Mouse (Mus musculus): ENCODE measurements around the gene Ank. TPM values are rescaled to one million over a fixed set of nuclear protein-coding genes. Genes with fewer than 3 reads are reported as not detected.

Ank gene
- polyA plus RNA-seq, 1 experiment from 2014 or later, result 14.7 TPM

DNA sequence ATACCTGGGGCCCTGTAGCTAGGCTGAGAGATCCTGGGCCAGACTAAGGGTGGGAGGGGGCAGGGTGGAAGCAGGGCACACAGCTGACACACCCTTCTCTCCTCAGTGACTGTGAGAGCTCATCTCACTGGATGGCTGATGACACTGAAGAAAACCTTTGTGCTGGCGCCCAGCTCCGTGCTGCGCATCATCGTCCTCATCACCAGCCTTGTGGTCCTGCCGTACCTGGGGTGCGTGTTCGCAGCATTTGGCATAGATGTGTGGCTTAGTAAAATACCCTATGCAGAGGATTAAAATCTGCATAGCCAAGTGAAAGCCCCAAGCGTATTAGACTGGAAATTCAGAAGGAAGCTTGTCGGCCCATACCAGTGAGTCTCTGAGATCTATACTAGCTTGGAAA, 124.3 kb downstream of the Ank start:
- 96% methylated on average over 9 of the region's 9 CpGs for WGBS
- ATAC-seq (ENCODE audit: insufficient number of reproducible peaks, low FRiP score), result no peak
- Histone ChIP-seq H3K4me2 (no peak overlapping the region), H3K4me1 (replicated peaks) (peaks cover 18% of the 10 kb centered on the region), H3K4me3 (no peak overlapping the region), H3K36me3 (peaks cover 50% of the 10 kb centered on the region), H3K9ac (no peak overlapping the region), H3K27me3 (replicated peaks) (no peaks in the 10 kb centered on the region), H3K9me3 (replicated peaks) (no peaks in the 10 kb centered on the region), H3K27ac (ENCODE audit: poor library complexity, severe bottlenecking) (no peak overlapping the region)

DNA sequence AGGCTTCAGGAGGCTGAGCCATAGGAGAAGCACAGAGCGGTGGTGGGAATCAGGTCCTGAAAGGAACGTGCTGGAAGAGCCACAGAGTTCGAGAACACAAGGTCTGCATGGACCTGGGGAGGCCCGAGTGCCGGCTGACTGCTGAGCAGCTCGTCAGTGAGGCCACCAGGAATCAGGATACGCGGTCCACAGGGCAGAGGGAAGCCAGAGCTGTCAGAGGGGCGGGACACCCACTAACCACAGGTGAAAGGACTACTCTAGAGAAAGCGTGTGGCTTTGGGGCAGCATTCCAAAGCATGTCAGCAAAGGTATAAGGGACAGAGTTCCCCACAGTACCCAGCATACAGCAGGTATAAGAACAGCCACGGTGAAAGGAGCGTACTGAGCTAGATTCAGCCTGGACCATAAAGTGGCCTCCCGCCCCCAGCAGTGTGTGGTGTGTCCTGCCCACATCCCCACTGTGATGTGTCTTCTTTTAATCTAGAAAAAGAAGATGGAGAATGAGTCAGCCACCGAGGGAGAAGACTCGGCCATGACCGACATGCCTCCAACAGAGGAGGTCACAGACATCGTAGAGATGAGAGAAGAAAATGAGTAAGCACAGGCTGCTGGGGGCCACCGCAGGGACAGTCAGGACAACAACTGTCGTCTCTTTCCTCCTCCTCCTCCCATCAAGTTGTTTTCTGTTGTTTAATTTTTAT, 126.3 kb downstream of the Ank start:
- Histone ChIP-seq H3K36me3 (peaks cover 53% of the 10 kb centered on the region), H3K27me3 (replicated peaks) (no peaks in the 10 kb centered on the region), H3K9me3 (replicated peaks) (no peaks in the 10 kb centered on the region), H3K4me2 (no peak overlapping the region), H3K9ac (no peak overlapping the region), H3K4me1 (replicated peaks) (peaks cover 36% of the 10 kb centered on the region), H3K27ac (ENCODE audit: poor library complexity, severe bottlenecking) (no peak overlapping the region), H3K4me3 (no peak overlapping the region)
- ATAC-seq (ENCODE audit: insufficient number of reproducible peaks, low FRiP score), result no peak
- 86% methylated on average over 19 of the region's 19 CpGs for WGBS

DNA sequence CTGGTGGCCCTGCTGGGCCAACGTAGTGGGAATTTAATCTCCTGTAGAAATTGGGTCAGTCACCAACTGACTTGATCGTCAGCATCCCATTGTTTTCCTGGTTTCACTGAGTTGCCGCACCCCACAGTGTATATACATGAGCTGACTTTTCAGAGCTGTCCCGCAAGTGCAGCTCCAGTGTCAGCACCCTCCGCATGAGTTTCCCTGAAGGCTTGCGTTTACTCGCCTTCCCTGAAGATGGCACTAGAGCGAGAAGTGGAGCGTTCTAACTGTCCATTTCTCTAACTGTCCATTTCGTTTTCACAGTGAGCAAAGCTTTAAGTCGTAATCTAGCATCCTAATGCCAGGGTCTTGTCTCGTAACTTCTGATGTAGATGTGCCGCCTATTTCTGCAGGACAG, 127.2 kb downstream of the Ank start:
- H3K9ac ChIP-seq, result no peak overlapping the region
- peaks cover 58% of the 10 kb centered on the region for H3K36me3 ChIP-seq
- H3K27me3 ChIP-seq (replicated peaks), result no peaks in the 10 kb centered on the region
- no peak overlapping the region for H3K4me3 ChIP-seq
- no peaks in the 10 kb centered on the region for H3K9me3 ChIP-seq (replicated peaks)
- H3K4me1 ChIP-seq (replicated peaks), result peaks cover 36% of the 10 kb centered on the region
- no peak overlapping the region for H3K27ac ChIP-seq (ENCODE audit: poor library complexity, severe bottlenecking)
- WGBS, result 86% methylated on average over 13 of the region's 13 CpGs
- no peak overlapping the region for H3K4me2 ChIP-seq
- no peak for ATAC-seq (ENCODE audit: insufficient number of reproducible peaks, low FRiP score)

DNA sequence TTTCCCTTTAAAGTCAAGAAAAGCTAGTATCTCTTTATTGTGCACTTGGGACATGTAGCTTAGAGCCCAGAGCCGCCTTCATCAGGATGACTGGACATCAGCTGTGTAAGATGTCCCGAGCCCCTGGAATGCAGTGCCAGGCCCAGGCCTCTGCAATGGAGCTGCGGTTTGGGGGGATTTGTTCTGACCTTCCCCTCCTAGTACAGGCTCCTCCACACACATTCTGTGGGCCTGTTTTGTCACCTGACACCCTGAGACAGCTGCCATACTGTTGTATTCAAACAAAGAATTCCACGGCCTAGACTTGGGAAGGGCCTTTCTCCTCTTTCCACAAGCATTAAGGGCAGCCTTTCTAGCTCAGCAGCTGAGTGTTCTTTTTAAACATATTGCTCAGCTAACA, 128.5 kb downstream of the Ank start:
- Histone ChIP-seq H3K4me1 (replicated peaks) (peaks cover 27% of the 10 kb centered on the region), H3K27ac (ENCODE audit: poor library complexity, severe bottlenecking) (peak overlapping the region; percentile 60), H3K27me3 (replicated peaks) (no peaks in the 10 kb centered on the region), H3K36me3 (peaks cover 62% of the 10 kb centered on the region), H3K4me3 (no peak overlapping the region), H3K9me3 (replicated peaks) (no peaks in the 10 kb centered on the region), H3K9ac (no peak overlapping the region), H3K4me2 (no peak overlapping the region)
- WGBS, result 46% methylated on average over 4 of the region's 4 CpGs
- ATAC-seq (ENCODE audit: insufficient number of reproducible peaks, low FRiP score), result no peak

DNA sequence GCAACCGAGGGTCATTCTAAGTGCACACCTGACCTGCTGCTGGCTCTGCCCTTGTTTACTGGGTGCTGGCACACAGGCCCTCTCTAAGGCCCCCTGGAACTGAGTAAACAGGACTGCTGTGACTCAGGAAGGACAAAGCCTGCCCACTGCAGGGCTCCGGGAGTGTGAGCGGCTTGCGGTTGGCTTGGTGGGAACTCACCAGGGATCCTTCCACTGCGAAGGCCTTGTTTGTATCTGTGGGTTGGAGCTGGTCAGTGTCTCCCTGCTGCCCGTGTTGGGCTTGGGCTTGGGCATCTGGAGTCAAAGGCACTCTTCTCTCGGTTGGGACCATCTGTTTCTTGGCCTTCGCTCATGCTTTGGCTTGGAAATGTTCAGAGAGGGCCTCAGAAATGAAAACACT, 129.1 kb downstream of the Ank start:
- Histone ChIP-seq H3K9ac (no peak overlapping the region), H3K4me3 (no peak overlapping the region), H3K27me3 (replicated peaks) (no peaks in the 10 kb centered on the region), H3K9me3 (replicated peaks) (no peaks in the 10 kb centered on the region), H3K36me3 (peaks cover 62% of the 10 kb centered on the region), H3K4me2 (no peak overlapping the region), H3K27ac (ENCODE audit: poor library complexity, severe bottlenecking) (peak overlapping the region; percentile 60), H3K4me1 (replicated peaks) (peaks cover 27% of the 10 kb centered on the region)
- 58% methylated on average over 8 of the region's 8 CpGs for WGBS
- no peak for ATAC-seq (ENCODE audit: insufficient number of reproducible peaks, low FRiP score)

DNA sequence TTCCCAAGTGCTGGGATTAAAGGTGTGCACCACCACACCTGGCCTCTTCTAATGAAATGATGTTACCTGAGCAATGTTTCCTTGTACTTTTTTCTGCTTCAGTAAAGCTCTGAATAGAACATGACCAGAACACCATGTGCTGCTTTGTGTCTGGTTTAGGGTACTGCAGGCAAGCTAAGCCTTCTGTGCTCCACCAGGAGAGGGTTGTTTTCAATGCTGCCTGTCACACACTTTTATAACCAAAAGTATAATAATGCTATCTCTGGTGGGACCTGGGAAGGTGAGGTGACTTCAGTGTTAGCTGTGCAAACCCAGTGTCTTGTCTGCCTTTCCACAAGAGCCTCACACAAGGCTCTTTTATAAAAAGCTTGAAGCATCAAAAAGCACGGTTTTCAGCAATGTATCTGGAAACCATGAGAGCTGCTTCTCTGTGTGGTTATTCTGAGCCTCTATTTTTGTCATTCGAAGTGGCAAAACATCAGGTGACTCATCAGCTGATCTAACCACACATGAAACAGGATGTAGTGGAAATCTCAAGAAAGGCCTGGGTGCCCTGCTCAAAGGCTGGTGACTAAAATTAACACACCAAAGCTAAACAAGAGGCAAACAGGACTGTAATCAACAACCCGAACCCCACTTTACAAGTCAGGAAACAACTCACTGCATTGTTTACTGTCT, 130.1 kb downstream of the Ank start:
- peaks cover 28% of the 10 kb centered on the region for H3K4me1 ChIP-seq (replicated peaks)
- H3K27ac ChIP-seq (ENCODE audit: poor library complexity, severe bottlenecking), result peak overlapping the region; percentile 64
- 0 out of 2 replicates have a peak overlapping the region, but pooled peaks have one; percentile 2 for H3K9ac ChIP-seq
- H3K9me3 ChIP-seq (replicated peaks), result no peaks in the 10 kb centered on the region
- 33% methylated on average over 3 of the region's 3 CpGs for WGBS
- no peaks in the 10 kb centered on the region for H3K27me3 ChIP-seq (replicated peaks)
- no peak for ATAC-seq (ENCODE audit: insufficient number of reproducible peaks, low FRiP score)
- no peak overlapping the region for H3K4me2 ChIP-seq
- peaks cover 59% of the 10 kb centered on the region for H3K36me3 ChIP-seq
- no peak overlapping the region for H3K4me3 ChIP-seq

DNA sequence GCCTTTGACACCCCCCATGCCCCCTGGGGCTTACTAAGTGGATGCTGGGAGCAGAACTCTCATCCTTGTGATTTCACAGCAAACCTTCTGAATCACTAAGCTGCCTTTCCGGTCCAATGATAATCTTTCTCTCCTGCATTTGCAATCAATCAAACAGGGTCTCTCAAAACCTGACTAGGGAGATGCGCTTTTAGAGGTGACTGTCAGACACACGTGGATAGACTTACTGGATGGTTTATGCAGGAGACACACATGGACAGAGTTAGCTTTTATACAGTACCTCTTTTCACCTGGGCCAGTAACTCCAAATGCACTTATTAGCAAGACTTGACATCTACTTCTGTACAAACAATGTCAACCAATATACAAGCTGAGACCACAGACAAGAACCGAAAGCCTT, 131.0 kb downstream of the Ank start:
- peaks cover 54% of the 10 kb centered on the region for H3K36me3 ChIP-seq
- H3K27me3 ChIP-seq (replicated peaks), result no peaks in the 10 kb centered on the region
- no peak overlapping the region for H3K4me3 ChIP-seq
- H3K27ac ChIP-seq (ENCODE audit: poor library complexity, severe bottlenecking), result no peak overlapping the region
- 86% methylated on average over 4 of the region's 4 CpGs for WGBS
- no peak overlapping the region for H3K4me2 ChIP-seq
- no peaks in the 10 kb centered on the region for H3K9me3 ChIP-seq (replicated peaks)
- no peak for ATAC-seq (ENCODE audit: insufficient number of reproducible peaks, low FRiP score)
- no peak overlapping the region for H3K9ac ChIP-seq
- peaks cover 30% of the 10 kb centered on the region for H3K4me1 ChIP-seq (replicated peaks)

DNA sequence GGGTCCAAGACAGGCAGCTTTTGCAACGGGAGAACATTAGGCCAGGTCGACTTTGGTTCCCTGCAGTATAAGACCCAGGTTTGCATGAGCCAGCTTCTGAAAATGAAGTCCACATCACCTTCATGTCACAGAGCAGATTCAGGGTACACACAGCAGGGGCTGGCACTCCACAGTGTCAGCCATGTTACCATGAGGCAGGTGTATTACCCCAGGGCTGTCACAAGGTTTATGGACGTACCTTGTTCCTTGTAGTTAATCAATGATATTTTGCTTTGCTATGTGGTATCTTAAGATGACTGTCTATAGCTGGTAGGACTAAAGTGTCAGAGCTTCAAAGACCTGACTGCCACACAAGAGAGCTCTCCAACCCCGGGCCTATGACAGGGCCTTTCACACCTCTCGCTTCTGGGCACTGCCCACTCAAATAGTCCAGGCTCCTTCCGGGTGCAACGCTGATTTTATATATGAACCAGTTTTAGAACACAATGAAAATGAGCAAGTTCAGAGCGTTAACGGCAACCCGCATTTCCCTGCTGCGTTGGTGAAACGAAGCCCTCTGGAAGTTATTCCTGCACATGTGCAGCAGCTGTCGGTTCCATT, 132.4 kb downstream of the Ank start:
- ATAC-seq (ENCODE audit: insufficient number of reproducible peaks, low FRiP score), result no peak
- H3K27me3 ChIP-seq (replicated peaks), result no peaks in the 10 kb centered on the region
- no peak overlapping the region for H3K9ac ChIP-seq
- H3K4me3 ChIP-seq, result no peak overlapping the region
- peaks cover 49% of the 10 kb centered on the region for H3K36me3 ChIP-seq
- no peak overlapping the region for H3K4me2 ChIP-seq
- no peak overlapping the region for H3K27ac ChIP-seq (ENCODE audit: poor library complexity, severe bottlenecking)
- 94% methylated on average over 13 of the region's 13 CpGs for WGBS
- peaks cover 30% of the 10 kb centered on the region for H3K4me1 ChIP-seq (replicated peaks)
- H3K9me3 ChIP-seq (replicated peaks), result no peaks in the 10 kb centered on the region

DNA sequence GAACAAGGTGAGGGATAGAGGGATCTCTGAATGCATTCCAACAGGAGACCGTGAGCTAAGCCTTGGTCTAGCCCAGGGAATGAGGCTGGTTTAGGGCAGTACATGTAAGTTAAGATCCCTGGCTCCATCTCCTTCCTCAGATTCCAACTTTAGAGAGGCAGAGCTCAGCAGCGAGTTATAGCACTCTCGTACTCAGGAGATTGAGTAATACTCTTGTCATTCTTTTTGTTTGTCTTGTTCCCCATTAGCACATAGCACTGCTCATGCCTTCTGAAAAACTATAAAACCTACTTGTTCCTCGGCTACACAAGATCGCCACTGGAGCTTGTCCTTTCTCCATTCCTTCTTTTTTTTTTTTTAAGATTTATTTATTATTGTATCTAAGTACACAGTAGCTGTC, 134.0 kb downstream of the Ank start:
- Histone ChIP-seq H3K4me3 (no peak overlapping the region), H3K27ac (ENCODE audit: poor library complexity, severe bottlenecking) (no peak overlapping the region), H3K36me3 (peaks cover 53% of the 10 kb centered on the region), H3K9me3 (replicated peaks) (no peaks in the 10 kb centered on the region), H3K9ac (no peak overlapping the region), H3K4me1 (replicated peaks) (peaks cover 23% of the 10 kb centered on the region), H3K4me2 (no peak overlapping the region), H3K27me3 (replicated peaks) (no peaks in the 10 kb centered on the region)
- WGBS, result 90% methylated on average over 5 of the region's 5 CpGs
- no peak for ATAC-seq (ENCODE audit: insufficient number of reproducible peaks, low FRiP score)

DNA sequence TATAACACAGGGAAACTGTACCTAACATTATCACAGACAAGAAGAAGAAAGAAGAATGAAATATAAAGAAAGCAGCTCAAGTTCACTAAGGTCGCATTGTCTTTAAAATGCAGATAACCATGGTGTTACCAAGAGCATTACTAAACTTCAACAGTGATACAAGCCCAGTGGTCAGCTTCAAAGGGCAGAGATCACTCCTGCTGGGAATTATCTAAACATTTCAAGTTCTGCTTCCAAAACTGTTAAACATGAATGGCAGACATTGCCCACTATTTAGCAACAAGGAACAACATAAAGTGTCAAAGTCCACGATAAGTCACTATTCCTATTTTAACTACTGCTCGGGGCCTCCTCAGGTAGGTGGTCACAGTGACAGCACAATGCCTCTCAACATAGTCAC, 138.1 kb downstream of the Ank start:
- Histone ChIP-seq H3K4me3 (no peak overlapping the region), H3K27me3 (replicated peaks) (no peaks in the 10 kb centered on the region), H3K4me2 (no peak overlapping the region), H3K27ac (ENCODE audit: poor library complexity, severe bottlenecking) (no peak overlapping the region), H3K36me3 (peaks cover 67% of the 10 kb centered on the region), H3K4me1 (replicated peaks) (peaks cover 3% of the 10 kb centered on the region), H3K9ac (no peak overlapping the region), H3K9me3 (replicated peaks) (no peaks in the 10 kb centered on the region)
- 84% methylated on average over 3 of the region's 3 CpGs for WGBS
- ATAC-seq (ENCODE audit: insufficient number of reproducible peaks, low FRiP score), result no peak

DNA sequence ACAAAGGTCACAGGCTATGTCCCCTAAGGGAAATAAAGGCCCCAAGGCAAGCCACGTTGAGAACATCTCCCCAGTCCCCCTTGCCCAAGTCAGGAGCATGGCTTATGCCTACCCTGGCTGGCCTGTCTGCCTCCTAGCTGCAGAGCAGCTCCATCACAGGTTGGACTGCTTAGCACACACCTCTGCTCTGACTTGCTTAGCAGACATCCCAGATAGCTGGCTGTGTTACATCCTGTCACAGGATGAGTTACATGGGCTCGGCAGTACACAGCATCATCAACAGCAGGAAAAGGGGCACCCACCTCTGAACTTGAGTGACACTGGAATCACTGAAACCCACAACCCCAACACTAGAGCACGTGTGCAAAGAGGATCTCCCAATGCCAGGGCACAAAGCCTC, 138.8 kb downstream of the Ank start:
- no peak for ATAC-seq (ENCODE audit: insufficient number of reproducible peaks, low FRiP score)
- Histone ChIP-seq H3K27ac (ENCODE audit: poor library complexity, severe bottlenecking) (no peak overlapping the region), H3K9ac (no peak overlapping the region), H3K36me3 (peaks cover 67% of the 10 kb centered on the region), H3K27me3 (replicated peaks) (no peaks in the 10 kb centered on the region), H3K4me3 (no peak overlapping the region), H3K9me3 (replicated peaks) (no peaks in the 10 kb centered on the region), H3K4me1 (replicated peaks) (peaks cover 3% of the 10 kb centered on the region), H3K4me2 (no peak overlapping the region)
- 78% methylated on average over 3 of the region's 3 CpGs for WGBS

Data from heart, embryonic 12.5 days (tissue).